Mouse (Mus musculus) gastrocnemius, adult 8-10 months (tissue): ENCODE measurements around the gene Slfn8. TPM values are rescaled to one million over a fixed set of nuclear protein-coding genes. Genes with fewer than 3 reads are reported as not detected.
"Not testable (repeated sequence)": the region's sequence is repeated elsewhere in the genome, so short reads cannot be mapped to it uniquely, and the experiment has no call there.

Experiments used
- DNase-seq, 2 experiments: peaks; one replicate each; pipeline ENCODE4 v3.0.0; 2022; ENCODE audit warnings: low spot score in 2 of 2
- total RNA-seq, 4 experiments: library from RNA; stranded (reverse); gene quantifications; 2 replicates each; pipeline ENCODE4 v1.2.4; 2022

Gene Slfn8
- total RNA-seq, result under 1 TPM; 0.17 to 0.36 (median 0.33) TPM

- peak; percentile 8 to 32 for DNase-seq
These were observed at the start of gene Slfn8 for GRCm38 (mm10) chr11:83020621-83021020. Slfn8 (minus strand) TSS chr11:83020810.

- DNase-seq, result no peak
These were observed 47.5 kb upstream of the Slfn8 start for GRCm38 (mm10) chr11:83067982-83068694.

- DNase-seq, result no peak
These were observed 46.3 kb upstream of the Slfn8 start for GRCm38 (mm10) chr11:83066640-83067531.

- DNase-seq, result no peak
These were observed 45.1 kb upstream of the Slfn8 start for GRCm38 (mm10) chr11:83065441-83066344.

- no peak for DNase-seq
These were observed 44.3 kb upstream of the Slfn8 start, which contains the start of gene Slfn2 for GRCm38 (mm10) chr11:83064946-83065345. Slfn2 (plus strand) TSS chr11:83065112.

GRCm38 (mm10) chr11:83063941-83064349, 43.3 kb upstream of the Slfn8 start:
- no peak for DNase-seq

GRCm38 (mm10) chr11:83063126-83063525, 42.5 kb upstream of the Slfn8 start:
- no peak for DNase-seq

GRCm38 (mm10) chr11:83061806-83062205, 41.2 kb upstream of the Slfn8 start:
- DNase-seq, result no peak

- DNase-seq, result no peak
These were observed 39.9 kb upstream of the Slfn8 start for GRCm38 (mm10) chr11:83060412-83061020.

GRCm38 (mm10) chr11:83057863-83058262, 37.3 kb upstream of the Slfn8 start:
- DNase-seq, result no peak

- no peak for DNase-seq
These were observed 25.0 kb upstream of the Slfn8 start for GRCm38 (mm10) chr11:83045642-83046041.

GRCm38 (mm10) chr11:83043891-83044290, 23.3 kb upstream of the Slfn8 start:
- DNase-seq, result no peak

- DNase-seq, result no peak
These were observed 20.4 kb upstream of the Slfn8 start for GRCm38 (mm10) chr11:83041000-83041399.

- DNase-seq, result no peak
These were observed 19.7 kb upstream of the Slfn8 start for GRCm38 (mm10) chr11:83040325-83040724.

- no peak for DNase-seq
These were observed 19.2 kb upstream of the Slfn8 start for GRCm38 (mm10) chr11:83039796-83040195.

- DNase-seq, result no peak
These were observed 18.5 kb upstream of the Slfn8 start for GRCm38 (mm10) chr11:83039156-83039555.

GRCm38 (mm10) chr11:83038686-83039085, 18.1 kb upstream of the Slfn8 start:
- DNase-seq, result not testable (repeated sequence)

GRCm38 (mm10) chr11:83019561-83020519, 770 bp downstream of the Slfn8 start:
- DNase-seq, result not testable (repeated sequence)

GRCm38 (mm10) chr11:83016093-83016492, 4.5 kb downstream of the Slfn8 start:
- DNase-seq, result no peak

GRCm38 (mm10) chr11:83013356-83013755, 7.3 kb downstream of the Slfn8 start:
- no peak for DNase-seq
